Mouse (Mus musculus): ENCODE results near the gene Tram2. TPM values are rescaled to one million over a fixed set of nuclear protein-coding genes. Genes with fewer than 3 reads are reported as not detected.

The Tram2 gene
- total RNA-seq, 2 experiments from 2014 or later = 1.0 to 1.3 TPM

- Histone ChIP-seq H3K4me3 (no peak overlapping the region), H3K27ac (no peak overlapping the region)
- intact Hi-C loops (cut with DNase I) = no loop called here
- TF ChIP-seq CTCF (IDR thresholded peaks at IDR 0.05) = no peak; the same call in none of the 2 replicates
- DNase-seq (ENCODE audit: extremely low spot score in 1 of 2, low spot score in 2 of 2) = no peak
Measured at GRCm38 (mm10) chr1:21080362-21080761, 1.3 kb upstream of the Tram2 start.

GRCm38 (mm10) chr1:21078481-21079214 is 381 bp downstream of the Tram2 start:
- TF ChIP-seq CTCF (IDR thresholded peaks at IDR 0.05) = no peak
- intact Hi-C loops (cut with DNase I) = loop anchor here (2.0 to 5.0 kb wide), 2 partner anchors 128 to 141 kb away; partner anchors contain the start of gene Efhc1
- H3K27ac ChIP-seq = no peak overlapping the region
- H3K4me3 ChIP-seq = peak overlapping the region; percentile 87
- no peak for DNase-seq (ENCODE audit: extremely low spot score in 1 of 2, low spot score in 2 of 2)

- no peak for TF ChIP-seq CTCF (IDR thresholded peaks at IDR 0.05)
- no peak overlapping the region for H3K4me3 ChIP-seq
- DNase-seq (ENCODE audit: extremely low spot score in 1 of 2, low spot score in 2 of 2) = no peak
- intact Hi-C loops (cut with DNase I) = loop anchor here (2.0 to 5.0 kb wide), 2 partner anchors 127 to 140 kb away; partner anchors contain the start of gene Efhc1
- no peak overlapping the region for H3K27ac ChIP-seq
Measured at GRCm38 (mm10) chr1:21077619-21078018, 1.4 kb downstream of the Tram2 start.

- intact Hi-C loops (cut with DNase I) = loop anchor here (5.0 kb wide), 1 partner anchor 140 kb away; no protein-coding TSS in a partner anchor
- no peak for TF ChIP-seq CTCF (IDR thresholded peaks at IDR 0.05)
- Histone ChIP-seq H3K27ac (no peak overlapping the region), H3K4me3 (no peak overlapping the region)
- DNase-seq (ENCODE audit: extremely low spot score in 1 of 2, low spot score in 2 of 2) = no peak
Measured at GRCm38 (mm10) chr1:21077191-21077590, 1.8 kb downstream of the Tram2 start.

- H3K27ac ChIP-seq = no peak overlapping the region
- DNase-seq (ENCODE audit: extremely low spot score in 1 of 2, low spot score in 2 of 2) = no peak
- no peak overlapping the region for H3K4me3 ChIP-seq
- intact Hi-C loops (cut with DNase I) = loop anchor here (5.0 kb wide), 1 partner anchor 139 kb away; no protein-coding TSS in a partner anchor
- TF ChIP-seq CTCF (IDR thresholded peaks at IDR 0.05) = no peak
Measured at GRCm38 (mm10) chr1:21075986-21076495, 3.0 kb downstream of the Tram2 start.

- Histone ChIP-seq H3K4me3 (no peak overlapping the region), H3K27ac (no peak overlapping the region)
- no peak for TF ChIP-seq CTCF (IDR thresholded peaks at IDR 0.05)
- no peak for DNase-seq (ENCODE audit: extremely low spot score in 1 of 2, low spot score in 2 of 2)
- intact Hi-C loops (cut with DNase I) = no loop called here
Measured at GRCm38 (mm10) chr1:21074231-21074630, 4.8 kb downstream of the Tram2 start.

- intact Hi-C loops (cut with DNase I) = no loop called here
- Histone ChIP-seq H3K27ac (no peak overlapping the region), H3K4me3 (no peak overlapping the region)
- no peak for TF ChIP-seq CTCF (IDR thresholded peaks at IDR 0.05)
- no peak for DNase-seq (ENCODE audit: extremely low spot score in 1 of 2, low spot score in 2 of 2)
Measured at GRCm38 (mm10) chr1:21072875-21073444, 6.1 kb downstream of the Tram2 start.

GRCm38 (mm10) chr1:21070658-21071057 is 8.4 kb downstream of the Tram2 start:
- no peak for TF ChIP-seq CTCF (IDR thresholded peaks at IDR 0.05)
- no peak for DNase-seq (ENCODE audit: extremely low spot score in 1 of 2, low spot score in 2 of 2)
- no peak overlapping the region for H3K27ac ChIP-seq
- intact Hi-C loops (cut with DNase I) = no loop called here
- H3K4me3 ChIP-seq = no peak overlapping the region

GRCm38 (mm10) chr1:21069830-21070522 is 9.1 kb downstream of the Tram2 start:
- intact Hi-C loops (cut with DNase I) = no loop called here
- no peak for TF ChIP-seq CTCF (IDR thresholded peaks at IDR 0.05)
- no peak overlapping the region for H3K4me3 ChIP-seq
- H3K27ac ChIP-seq = no peak overlapping the region
- no peak for DNase-seq (ENCODE audit: extremely low spot score in 1 of 2, low spot score in 2 of 2)

- no peak for TF ChIP-seq CTCF (IDR thresholded peaks at IDR 0.05)
- DNase-seq (ENCODE audit: extremely low spot score in 1 of 2, low spot score in 2 of 2) = no peak
- Histone ChIP-seq H3K4me3 (no peak overlapping the region), H3K27ac (no peak overlapping the region)
- intact Hi-C loops (cut with DNase I) = no loop called here
Measured at GRCm38 (mm10) chr1:21068491-21068890, 10.5 kb downstream of the Tram2 start.

GRCm38 (mm10) chr1:21067536-21068221 is 11.3 kb downstream of the Tram2 start:
- Histone ChIP-seq H3K4me3 (no peak overlapping the region), H3K27ac (no peak overlapping the region)
- no peak for TF ChIP-seq CTCF (IDR thresholded peaks at IDR 0.05)
- no peak for DNase-seq (ENCODE audit: extremely low spot score in 1 of 2, low spot score in 2 of 2)
- intact Hi-C loops (cut with DNase I) = no loop called here

Data from left cerebral cortex, adult 2 months (tissue).